Mouse (Mus musculus): ENCODE measurements around the gene Bnc2.

DNA sequence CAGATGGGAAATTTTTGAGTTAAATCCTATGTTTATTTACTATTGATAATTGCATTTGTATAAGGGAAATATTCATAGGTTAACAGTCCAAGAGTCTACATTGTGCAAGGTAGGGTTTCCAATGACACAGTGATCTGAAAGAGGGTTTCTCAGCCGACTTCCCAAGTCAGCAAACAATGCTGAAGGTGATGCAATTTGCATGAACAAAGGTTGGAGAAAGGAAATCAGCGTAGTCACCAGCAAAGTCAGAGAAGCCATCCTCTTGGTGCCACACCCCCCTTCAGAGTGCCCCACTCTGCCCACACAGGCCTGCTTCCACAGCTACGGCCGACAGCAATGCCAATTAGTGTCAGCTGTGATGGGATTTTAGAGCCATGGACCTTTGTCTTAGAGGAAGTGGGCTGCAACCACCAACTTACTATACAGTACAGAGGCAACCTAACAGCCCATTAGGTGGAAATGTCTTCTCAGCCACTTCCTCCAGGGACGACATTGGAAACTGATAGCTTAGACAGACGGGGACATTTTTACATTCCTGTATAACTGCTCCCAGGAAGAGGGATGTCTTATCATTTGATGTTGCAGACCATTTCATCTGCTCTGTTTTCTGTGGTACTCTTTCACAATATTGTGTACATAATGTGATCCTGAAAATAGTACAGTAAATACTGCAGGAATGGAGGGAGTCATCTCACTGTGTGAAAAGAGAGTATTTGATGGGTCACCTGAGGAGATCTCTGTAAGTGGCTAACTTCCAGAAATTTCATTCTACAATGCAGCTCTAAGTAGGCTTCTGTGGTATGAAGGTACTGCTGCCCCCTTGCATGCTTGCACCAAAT lies 243.2 kb downstream of the Bnc2 start:
- no peak for TF ChIP-seq CTCF (IDR thresholded peaks at IDR 0.05; ENCODE audit: control insufficient read depth, insufficient read depth, insufficient read length)
- TF ChIP-seq MAX (IDR thresholded peaks at IDR 0.05) = no peak
- no peak for TF ChIP-seq MYOD1 (IDR thresholded peaks at IDR 0.05; ENCODE audit: control insufficient read depth, insufficient read length, low read depth)
- TF ChIP-seq MYOG (IDR thresholded peaks at IDR 0.05; ENCODE audit: control insufficient read depth, extremely low read depth, insufficient read length) = no peak
- no peak for TF ChIP-seq USF1 (IDR thresholded peaks at IDR 0.05; ENCODE audit: low read depth)
- no peak for TF ChIP-seq CEBPB (IDR thresholded peaks at IDR 0.05; ENCODE audit: low read depth)
- TF ChIP-seq FOSL1 (IDR thresholded peaks at IDR 0.05; ENCODE audit: insufficient read depth, low read length, poor library complexity, severe bottlenecking) = no peak
